Mouse (Mus musculus) B cell, adult 2 months (primary cell): ENCODE data around the gene Dnah3.

ENCODE experiments used
- DNase-seq, 2 experiments: peaks; one replicate each; pipeline ENCODE4 v3.0.0; 2022

Gene Dnah3

DNA sequence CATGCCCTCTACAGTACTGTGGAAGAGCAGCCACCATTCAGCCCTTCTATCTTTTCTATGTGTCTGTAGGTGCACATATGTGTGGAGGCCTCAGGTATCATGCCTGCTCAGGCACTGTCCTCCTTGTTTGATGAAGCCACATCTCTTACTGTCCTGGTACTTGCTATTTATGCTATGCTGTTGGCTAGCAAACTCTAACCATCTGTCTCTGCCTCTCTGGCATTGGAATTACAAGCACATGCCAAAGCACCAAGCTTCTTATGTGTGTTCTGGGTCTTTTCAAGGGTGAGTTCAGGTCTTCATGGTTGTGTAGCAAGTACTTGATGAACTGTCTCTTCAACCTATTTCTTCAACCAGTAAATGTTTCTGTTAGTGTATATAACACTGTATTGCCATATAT, 158.8 kb downstream of the Dnah3 start:
- DNase-seq, result no peak

DNA sequence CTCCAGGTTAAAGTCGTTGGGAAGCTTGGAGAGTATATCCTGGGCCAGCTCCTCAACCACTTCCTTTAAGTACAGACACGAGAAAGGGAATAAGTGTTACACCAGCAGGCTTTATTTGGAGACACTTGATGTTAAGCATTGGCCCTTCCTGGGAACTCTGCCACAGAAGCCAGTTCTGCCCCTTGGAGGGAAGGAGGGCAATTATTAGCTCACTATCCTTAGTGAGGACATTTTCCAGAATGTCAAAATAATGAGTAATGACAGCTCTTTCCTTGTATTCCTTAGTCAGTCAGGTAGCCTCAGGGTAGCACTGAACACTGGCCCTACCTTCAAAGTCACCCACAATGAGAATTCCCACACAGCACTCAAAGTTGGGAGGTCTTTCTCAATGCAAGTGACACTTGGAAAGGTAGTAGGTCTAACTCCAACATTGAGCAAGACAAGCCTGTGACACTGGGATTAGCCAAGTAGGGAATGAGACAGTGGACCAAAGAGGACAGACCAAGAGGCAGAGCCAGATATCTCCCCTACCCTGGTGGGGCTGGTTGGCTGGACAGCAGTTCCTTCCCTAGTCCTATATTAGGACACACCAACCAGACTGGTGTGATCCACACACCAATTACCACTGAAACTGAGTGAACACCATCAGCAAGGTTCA, 166.2 kb downstream of the Dnah3 start:
- no peak for DNase-seq

DNA sequence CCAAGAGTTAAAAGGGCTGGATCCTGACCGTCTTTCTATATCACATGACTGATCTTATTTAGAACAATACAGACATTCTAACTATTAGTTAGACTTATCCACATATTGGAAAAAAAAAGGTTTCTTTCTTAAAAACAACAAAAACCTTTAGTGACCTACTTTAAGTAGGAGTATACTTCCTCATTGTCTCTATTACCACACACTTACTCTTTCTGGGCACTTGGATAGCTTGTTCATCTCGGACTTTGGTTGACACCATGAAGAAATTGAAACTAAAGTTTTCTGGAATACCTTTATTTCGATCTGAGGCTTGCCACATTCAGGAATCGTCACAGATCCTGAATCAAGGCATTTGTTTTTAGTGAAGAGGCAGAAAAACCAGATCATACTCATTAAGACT, 174.0 kb downstream of the Dnah3 start:
- no peak for DNase-seq

DNA sequence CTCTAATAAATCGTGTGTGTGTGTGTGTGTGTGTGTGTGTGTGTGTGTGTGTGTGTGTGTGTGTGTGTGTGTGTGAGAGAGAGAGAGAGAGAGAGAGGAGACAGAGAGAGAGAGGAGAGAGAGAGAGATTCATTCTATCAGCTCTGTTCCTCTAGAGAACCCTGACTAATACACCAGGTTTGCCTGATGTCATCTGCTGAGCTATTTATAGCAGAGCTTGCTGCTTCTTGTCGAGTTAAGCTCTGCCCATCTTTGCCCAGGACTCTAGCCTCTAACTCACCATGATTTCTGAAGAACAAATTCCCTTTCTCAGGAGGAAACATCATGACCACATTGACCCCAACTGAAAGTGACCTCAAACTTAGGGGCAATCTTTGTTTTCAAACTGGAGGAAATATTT, 174.6 kb downstream of the Dnah3 start:
- no peak for DNase-seq

DNA sequence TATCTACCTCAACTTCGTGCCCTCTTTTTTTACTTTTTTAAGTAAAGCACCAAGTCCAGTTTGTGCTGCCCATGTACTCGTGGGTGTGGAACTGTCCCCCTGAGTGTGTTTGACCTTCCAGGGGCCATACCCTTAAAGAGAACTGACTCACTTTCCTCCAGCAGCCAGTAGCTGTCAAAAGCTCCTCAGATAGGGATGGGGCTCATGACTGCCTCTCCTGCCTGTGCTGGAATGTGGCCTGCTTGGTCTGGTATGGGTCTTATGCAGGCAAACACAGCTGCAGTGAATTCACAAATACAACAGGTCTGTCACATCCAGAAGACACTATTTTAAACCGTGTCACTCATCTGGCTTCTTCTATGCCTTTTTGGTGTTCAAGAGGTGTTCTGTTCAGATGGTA, 183.4 kb downstream of the Dnah3 start:
- no peak for DNase-seq

DNA sequence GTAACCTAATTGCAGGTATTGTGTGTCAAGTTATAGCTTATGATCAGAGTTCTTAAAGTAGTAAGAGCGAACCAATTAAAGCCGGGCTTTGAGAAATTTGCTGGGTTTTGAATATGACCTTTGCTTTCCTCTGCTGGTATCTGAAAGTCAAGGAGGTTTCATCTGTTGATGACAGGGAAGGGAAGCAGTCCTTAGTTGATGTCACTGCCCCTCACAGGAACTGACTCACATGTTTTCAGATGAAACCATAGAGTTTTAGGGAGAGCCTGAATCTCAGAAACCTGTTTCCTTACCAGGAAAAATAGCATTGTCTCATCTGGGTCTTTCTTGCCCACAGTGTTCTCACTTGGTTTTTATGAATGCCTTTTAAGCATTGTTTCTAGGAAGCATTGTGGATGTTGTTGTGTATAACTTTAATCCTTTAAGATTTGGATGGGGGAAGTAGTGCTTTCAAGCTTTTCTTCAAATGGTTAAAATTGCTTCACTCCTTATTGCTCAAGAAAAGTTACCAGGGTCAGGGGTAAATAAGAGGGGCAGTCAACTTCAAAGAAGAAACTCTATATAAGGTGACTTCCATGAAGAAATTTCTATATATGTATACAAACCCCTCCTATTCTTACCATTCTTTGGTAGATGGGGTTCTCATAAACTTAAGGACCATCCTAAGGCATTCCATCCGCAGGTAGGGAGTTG, 188.4 kb downstream of the Dnah3 start:
- no peak for DNase-seq

DNA sequence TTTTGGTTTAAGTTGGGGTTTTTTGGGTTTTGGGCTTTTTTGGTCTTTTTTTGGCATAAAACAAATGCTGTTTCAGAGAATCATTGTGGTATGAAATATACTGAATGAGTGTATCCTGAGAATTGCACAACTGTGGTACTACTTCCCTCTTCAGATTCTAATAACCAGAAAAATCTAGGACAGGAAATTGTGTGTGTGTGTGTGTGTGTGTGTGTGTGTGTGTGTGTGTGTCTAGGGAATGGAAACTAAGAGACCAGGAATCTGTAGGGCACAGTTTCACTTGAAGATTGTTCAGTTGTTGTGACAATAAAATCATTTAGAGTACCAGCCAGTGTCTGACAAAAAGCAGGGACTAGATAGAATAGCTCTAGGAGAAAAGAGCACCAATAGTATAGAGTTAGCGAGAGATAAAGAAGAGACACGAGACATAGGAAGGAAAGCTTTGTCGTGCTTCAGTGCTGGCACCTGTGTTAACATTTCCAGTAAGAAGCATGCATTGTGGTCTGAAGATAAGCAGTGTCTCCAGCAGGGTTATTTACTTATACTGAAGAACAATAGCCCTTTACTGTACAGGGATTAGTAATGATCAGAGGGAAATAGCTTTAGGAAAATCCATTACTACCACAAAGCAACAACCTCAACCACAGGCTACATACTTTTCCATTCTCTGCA, 195.6 kb downstream of the Dnah3 start:
- no peak for DNase-seq

DNA sequence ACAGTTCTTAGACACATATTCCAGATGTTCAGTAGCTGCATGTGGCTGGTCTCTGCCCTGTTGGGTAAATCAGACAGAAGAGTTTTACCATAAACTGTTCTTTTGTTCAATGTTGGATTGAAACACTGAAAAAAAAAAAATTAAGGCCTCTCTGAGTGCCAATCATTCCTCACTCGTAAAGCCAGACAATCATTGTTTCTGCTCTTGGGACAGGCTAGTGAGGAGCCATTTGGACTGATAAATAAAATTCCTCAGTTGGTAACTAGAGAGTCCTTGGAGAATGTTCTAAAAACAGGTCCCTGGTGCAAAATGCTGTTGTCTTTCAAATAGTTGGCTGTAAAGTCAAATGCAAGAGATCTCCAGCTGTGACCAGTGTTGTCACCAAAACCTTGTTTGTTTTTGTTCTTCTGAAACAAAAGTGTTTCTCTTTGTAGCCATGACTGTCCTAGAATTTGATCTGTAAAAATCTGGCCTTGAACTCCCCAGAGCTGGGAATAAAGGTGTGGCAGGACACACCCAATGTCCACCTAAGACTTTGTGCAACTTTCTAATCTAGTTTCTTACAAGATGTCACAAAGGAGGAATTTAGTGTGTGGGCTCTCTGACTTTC, 196.7 kb downstream of the Dnah3 start:
- no peak for DNase-seq

DNA sequence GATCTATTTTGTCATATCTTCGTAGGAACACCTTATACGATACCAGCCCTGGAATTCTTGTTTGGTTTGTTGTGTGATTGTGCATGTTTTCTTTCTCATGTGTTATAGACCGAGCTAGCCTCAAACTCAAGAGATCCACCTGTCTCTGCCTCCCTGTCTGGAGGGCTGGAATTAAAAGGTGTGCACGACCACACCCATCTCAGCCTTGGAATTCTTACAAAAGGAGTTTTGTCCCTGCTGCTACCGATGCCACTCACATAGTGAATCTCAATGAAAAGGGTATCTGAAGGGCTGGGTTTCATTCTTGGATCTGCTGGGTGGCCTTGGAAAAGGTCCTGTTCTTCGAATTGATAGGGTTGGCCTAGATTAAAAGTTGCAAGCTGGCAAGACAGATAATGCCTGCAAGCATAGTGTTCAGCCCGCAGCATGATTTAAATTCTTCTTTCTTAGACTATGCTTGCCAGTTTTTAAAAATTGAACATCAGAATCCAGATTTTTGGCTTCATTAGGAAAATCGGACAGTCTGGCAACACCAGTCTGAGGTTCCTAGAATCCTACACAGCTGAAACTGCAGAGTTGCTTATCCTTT, 197.5 kb downstream of the Dnah3 start:
- no peak for DNase-seq

DNA sequence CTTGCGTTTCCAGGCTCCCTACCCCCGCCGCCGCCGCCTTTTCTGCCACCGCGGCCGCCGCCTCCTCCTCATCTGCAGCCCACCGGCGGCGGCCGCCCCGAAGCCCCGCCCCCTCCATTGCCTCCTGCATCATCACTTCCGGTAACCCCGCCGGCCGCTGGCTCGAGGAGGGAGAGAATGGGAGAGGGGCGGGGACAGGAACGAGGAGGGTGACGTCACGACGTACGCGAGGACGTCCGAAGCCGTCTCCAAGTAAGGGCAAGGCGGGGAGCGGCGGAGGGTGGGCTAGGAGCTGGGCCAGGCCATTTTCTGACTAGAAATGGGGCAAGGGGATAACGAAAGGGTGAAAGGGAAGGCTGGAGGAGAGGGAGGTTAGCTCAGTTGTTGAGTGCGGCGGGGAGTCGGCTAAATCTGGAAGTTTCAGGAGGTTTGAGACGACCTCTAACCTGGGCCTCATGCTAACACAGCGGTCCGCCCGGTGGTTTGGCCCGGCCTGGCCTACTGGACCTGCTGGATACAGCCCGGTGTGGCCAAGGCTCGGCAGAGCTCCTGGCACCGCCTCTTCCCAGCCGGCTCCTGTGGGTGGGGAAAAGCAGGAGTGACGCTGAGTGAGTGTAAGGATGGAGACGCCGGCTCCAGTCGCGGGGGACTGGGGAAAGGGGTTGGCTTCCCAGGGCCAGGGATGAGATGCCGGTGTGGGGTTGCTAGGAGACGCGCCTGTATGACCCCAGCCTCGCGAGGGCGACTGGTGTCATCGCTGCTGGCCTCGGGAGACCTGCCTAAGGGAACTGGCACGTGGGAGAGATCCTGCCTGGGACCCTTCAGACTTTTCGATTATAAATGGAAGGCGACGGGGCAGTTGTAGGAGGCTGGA, 199.2 kb downstream of the Dnah3 start, which contains the start of the genes Lyrm1 and Dcun1d3:
TSS of gene Lyrm1 (plus strand) at position 223 of the 874 bp plus-strand sequence.
TSS of gene Dcun1d3 (minus strand) at position 660 of the 874 bp plus-strand sequence.
- DNase-seq, result peak; percentile 93 to 95

DNA sequence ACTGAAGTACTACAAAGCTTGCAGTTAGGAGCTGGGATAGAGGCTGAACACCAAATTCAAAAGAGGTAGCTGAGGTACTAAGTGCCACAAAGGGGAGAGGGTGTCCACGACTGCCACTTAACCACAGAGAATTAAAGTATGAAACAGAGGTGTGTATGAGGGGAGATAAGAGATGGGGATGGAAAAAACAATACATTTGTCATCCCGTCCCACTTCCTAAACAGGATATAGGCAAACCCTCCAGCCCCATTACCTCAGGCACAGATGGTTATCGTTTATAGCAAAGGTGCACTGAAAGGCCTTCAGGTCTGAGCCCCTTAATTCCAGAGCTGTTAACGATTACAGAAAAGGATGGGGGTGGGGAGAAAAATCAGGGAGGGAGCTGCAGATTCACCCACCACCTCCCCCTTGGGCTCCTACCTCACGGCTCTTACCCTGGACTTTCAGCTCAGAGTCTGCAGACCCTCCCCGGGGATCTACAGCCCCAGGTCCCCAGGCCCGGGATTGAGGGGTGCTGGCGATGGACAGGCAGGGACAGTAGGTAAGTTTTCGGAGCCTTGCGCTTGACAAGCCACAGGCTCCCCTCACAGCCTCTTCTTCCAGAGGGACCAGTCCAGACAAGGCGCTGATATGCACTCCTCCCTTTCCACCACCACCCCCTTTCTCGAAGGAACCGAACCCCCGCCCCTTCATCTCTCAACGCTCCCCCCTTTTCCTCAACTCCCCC, 200.1 kb downstream of the Dnah3 start:
- peak; percentile 1 for DNase-seq

DNA sequence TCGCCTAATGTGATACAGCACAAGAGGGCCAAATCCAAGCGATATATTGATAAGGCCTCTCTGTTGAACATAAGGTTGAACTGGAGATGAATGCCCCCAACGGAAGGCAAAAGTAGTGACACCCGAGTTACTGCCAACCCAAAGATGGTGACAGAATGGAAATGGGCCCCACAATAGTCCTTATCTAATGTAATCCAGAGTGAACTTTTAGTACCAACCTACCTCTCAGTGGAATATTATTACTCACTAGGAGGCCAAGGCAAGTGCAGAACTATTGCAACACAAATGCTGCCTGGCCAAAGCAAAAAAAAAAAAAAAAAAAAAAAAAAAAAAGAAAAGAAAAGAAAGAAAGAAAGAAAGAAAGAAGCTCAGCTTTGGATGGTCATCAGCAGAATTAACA, 202.3 kb downstream of the Dnah3 start:
- DNase-seq, result no peak

DNA sequence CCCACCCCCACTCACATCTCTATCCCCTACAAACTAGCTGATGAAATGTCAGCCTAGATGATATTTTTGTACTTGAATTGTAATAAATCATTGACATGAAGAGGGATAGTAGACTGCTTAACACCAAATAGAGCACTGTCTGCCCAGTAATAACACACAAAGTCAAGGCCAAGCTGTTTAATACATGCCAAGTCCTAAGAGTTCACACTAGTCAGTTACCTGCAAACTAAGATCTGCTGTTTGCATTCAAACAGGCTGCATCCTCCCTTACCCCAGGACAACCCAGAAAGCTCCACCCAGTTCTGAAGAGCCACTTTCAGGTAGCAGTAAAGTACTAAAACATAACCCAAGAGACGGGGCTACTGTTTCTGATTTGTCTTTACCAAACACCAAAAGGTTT, 202.9 kb downstream of the Dnah3 start:
- no peak for DNase-seq

DNA sequence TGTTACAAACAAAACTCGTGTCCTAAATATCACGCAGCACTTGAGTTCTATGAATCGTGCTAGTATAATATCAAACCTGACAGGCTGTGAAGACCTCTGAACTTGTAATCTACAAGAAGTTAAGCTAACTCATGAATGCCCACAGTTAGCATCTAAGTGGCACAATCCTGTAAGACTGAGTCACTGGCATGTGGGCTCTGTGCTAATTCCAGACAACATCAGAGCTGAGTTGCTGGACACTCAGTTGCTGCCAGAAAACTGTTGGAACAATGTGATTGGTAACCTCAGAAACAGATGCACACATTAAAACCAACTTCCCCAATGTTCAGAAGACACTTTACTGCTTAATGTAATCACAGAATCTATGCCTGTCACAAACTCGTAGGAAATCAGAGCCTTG, 207.2 kb downstream of the Dnah3 start:
- no peak for DNase-seq

DNA sequence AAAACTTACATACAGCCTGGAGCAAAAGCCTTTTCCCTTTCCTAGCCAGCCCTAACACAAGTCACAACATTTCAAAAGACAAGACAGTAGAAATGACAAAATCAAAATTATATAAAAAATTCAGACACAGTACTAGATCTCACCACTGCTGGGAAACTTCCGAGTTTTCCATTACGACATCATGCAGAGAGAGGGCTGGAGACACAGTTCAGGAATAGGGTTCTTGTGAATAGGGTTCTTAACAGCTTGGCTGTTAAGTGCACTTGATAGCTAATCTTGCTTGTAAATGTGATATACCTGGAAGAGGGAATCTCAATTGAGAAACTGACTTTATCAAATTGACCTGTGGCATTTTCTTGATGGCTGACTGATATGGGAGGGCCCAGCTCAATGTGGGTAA, 213.9 kb downstream of the Dnah3 start:
- no peak for DNase-seq

DNA sequence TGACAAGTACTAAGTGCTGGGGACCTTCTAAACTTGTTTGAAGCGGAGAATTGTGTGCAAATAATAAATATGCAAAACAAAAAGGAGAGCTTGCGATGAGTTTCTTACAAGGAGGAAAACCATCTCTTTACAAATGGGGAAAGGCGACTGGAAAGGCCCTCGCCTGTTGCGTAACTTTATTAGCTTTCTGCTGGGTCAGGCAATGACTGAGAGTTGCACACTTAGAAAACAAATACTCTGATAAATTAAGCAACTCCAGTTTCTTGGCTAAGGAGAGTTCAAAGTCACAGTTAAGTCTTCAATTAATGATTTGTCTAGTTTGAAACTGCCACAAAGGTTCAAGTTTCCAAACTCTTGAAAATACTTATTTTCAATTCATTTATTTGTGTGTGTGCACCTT, 214.7 kb downstream of the Dnah3 start:
- DNase-seq, result no peak

DNA sequence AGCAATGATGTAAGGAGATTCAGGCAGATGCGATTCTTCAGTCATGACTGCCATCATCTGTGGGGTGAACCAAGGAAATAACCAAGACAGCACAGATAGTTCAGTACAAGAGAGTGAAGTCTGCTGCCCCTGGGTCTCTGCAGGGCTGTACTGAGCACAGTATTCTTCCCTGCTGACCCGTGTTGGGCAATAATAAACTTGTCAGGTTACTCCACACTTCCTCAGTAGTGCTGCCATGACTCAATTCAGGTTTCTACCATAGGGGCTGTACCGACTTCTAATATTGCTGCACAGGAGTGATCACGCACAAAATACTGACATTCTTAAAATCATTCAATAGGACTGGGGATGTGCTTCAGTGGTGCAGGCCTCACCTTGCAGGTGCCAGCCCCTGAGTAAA, 215.9 kb downstream of the Dnah3 start:
- no peak for DNase-seq

DNA sequence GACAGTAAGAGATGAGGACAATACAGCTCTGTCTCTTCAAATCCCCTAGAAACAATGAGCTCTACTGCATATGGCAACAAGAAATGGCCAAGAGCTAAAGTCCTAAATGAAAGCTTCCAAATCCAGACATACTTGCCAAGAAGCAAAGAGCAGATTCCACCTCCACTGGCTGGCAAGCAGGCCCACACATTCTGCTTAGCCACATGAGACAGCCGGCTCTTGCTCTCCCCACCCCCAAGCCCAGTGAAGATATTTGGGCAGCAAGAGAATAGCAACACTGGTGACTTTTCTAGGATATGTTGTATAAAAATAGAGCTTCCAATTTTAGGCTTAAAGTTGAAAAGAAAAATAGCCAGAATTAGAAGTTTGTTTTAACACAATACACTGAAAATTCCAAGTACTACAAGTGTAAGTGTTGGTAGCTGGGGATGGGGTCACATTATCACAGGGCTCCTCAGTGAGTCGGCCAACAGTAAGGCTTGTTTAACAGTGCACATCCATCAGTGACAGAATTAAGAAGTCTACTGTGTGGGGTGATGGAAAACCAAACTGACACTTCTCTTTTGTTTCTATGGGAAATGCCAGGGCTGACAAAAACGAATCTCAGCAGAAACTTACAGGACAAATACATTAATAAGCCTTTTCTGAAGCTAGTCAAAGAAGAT, 219.2 kb downstream of the Dnah3 start:
- no peak for DNase-seq

DNA sequence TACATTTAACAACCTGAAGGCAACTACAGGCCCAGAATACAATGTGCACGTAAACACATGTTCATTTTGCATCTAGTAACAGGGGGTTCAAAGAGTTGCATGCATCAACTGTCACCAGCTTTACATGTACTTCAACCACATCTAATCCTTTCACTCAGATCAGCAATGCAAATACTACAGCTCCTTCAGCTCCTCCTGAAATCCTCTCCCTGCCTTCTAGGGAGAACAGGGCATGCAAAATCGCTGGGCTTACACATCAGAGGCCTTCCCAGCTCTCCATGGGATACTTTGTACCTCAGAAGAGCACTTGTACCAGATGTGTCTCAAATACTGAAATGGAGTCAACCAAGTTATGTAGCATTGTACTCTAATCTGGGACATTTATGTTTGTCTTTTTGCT, 222.0 kb downstream of the Dnah3 start:
- DNase-seq, result no peak
